Mouse (Mus musculus) limb, embryonic 13.5 days (tissue): ENCODE results near the gene Tmtc2. TPM values are rescaled to one million over a fixed set of nuclear protein-coding genes. Genes with fewer than 3 reads are reported as not detected.

Experiments
- ATAC-seq: fragments of 200-750 bp; cut with Nextera tagmentation; 2 replicates; pipeline ENCODE4 v1.8.0; 2017; ENCODE audit warnings: low read depth, moderate number of reproducible peaks, moderate TSS enrichment; ENCODE audit not compliant: low FRiP score
- H3K27ac ChIP-seq: fragments of 300-500 bp; sonication (generic); 2 replicates; pipeline ENCODE4 v1.5.1; 2015; ENCODE audit warnings: inconsistent platforms, mild to moderate bottlenecking, moderate library complexity
- H3K27me3 ChIP-seq: fragments of 300-500 bp; sonication (generic); 2 replicates; pipeline ENCODE4 v1.6.1; 2015; ENCODE audit warnings: mild to moderate bottlenecking, inconsistent platforms
- H3K36me3 ChIP-seq: fragments of 300-500 bp; sonication (generic); 2 replicates; pipeline ENCODE4 v1.6.1; 2015; ENCODE audit warnings: inconsistent platforms, mild to moderate bottlenecking, moderate library complexity
- H3K4me1 ChIP-seq: fragments of 300-500 bp; sonication (generic); 2 replicates; pipeline ENCODE4 v1.6.1; 2015; ENCODE audit warnings: inconsistent platforms
- H3K4me2 ChIP-seq: fragments of 300-500 bp; sonication (generic); replicated peaks from 2 replicates; pipeline ENCODE4 v1.6.1; 2015; ENCODE audit warnings: inconsistent platforms, mild to moderate bottlenecking, moderate library complexity
- H3K4me3 ChIP-seq: fragments of 300-500 bp; sonication (generic); 2 replicates; pipeline ENCODE4 v1.5.1; 2015; ENCODE audit warnings: moderate library complexity, mild to moderate bottlenecking, inconsistent platforms
- H3K9ac ChIP-seq: fragments of 300-500 bp; sonication (generic); 2 replicates; pipeline ENCODE4 v1.6.1; 2015; ENCODE audit warnings: mild to moderate bottlenecking, inconsistent platforms
- H3K9me3 ChIP-seq: fragments of 300-500 bp; sonication (generic); 2 replicates; pipeline ENCODE4 v1.6.1; 2016; ENCODE audit warnings: inconsistent platforms
- WGBS: fragments of 180-500 bp; shearing (Covaris S2); methylation state at CpG from one replicate; pipeline ENCODE4 v1.1.7; 2015; 5-methylcytosine and 5-hydroxymethylcytosine counted together
- polyA plus RNA-seq: library from polyadenylated mRNA; unstranded; fragments of >200 nt; fragmentation: Nextera tagmentation; extraction: Ambion mirVana; gene quantifications from 2 replicates; pipeline ENCODE4 v1.2.1, GENCODE M21; 2015

Tmtc2 gene
- polyA plus RNA-seq, 1 experiment from 2014 or later = 23.3 TPM

GRCm38 (mm10) chr10:105399316-105399715 is 174.9 kb downstream of the Tmtc2 start:
- H3K9ac ChIP-seq = no peak overlapping the region
- H3K27me3 ChIP-seq = no peaks in the 10 kb centered on the region
- no peak for ATAC-seq
- H3K4me3 ChIP-seq = no peak overlapping the region
- no peak overlapping the region for H3K4me2 ChIP-seq
- H3K36me3 ChIP-seq = no peaks in the 10 kb centered on the region
- no peaks in the 10 kb centered on the region for H3K4me1 ChIP-seq
- no peak overlapping the region for H3K27ac ChIP-seq
- 58% methylated on average over 5 of the region's 5 CpGs for WGBS
- H3K9me3 ChIP-seq = no peaks in the 10 kb centered on the region

GRCm38 (mm10) chr10:105384065-105384464 is 190.2 kb downstream of the Tmtc2 start:
- WGBS = 37% methylated on average over 4 of the region's 4 CpGs
- Histone ChIP-seq H3K4me1 (peaks cover 19% of the 10 kb centered on the region; the same call in 1 of the 2 replicates), H3K9ac (no peak overlapping the region), H3K9me3 (no peaks in the 10 kb centered on the region), H3K4me3 (no peak overlapping the region), H3K36me3 (no peaks in the 10 kb centered on the region), H3K27ac (no peak overlapping the region), H3K4me2 (no peak overlapping the region), H3K27me3 (no peaks in the 10 kb centered on the region)
- ATAC-seq = 0 out of 2 replicates have a peak, but pooled peaks have one; percentile 40

- no peak for ATAC-seq
- no peak overlapping the region for H3K4me2 ChIP-seq
- H3K36me3 ChIP-seq = no peaks in the 10 kb centered on the region
- no peaks in the 10 kb centered on the region for H3K9me3 ChIP-seq
- no peak overlapping the region for H3K27ac ChIP-seq
- no peaks in the 10 kb centered on the region for H3K27me3 ChIP-seq
- 84% methylated on average over 1 of the region's 1 CpGs for WGBS
- H3K4me1 ChIP-seq = peaks cover 19% of the 10 kb centered on the region; the same call in 1 of the 2 replicates
- H3K9ac ChIP-seq = no peak overlapping the region
- H3K4me3 ChIP-seq = no peak overlapping the region
Measured at GRCm38 (mm10) chr10:105381705-105382104, 192.5 kb downstream of the Tmtc2 start.

- WGBS = 32% methylated on average over 5 of the region's 5 CpGs
Measured at GRCm38 (mm10) chr10:105381202-105381601, 193.0 kb downstream of the Tmtc2 start.

GRCm38 (mm10) chr10:105380584-105380983 is 193.7 kb downstream of the Tmtc2 start:
- no peak overlapping the region for H3K4me3 ChIP-seq
- WGBS = 36% methylated on average over 7 of the region's 7 CpGs
- ATAC-seq = no peak
- peaks cover 19% of the 10 kb centered on the region; the same call in 1 of the 2 replicates for H3K4me1 ChIP-seq
- H3K9me3 ChIP-seq = no peaks in the 10 kb centered on the region
- H3K27me3 ChIP-seq = no peaks in the 10 kb centered on the region
- no peak overlapping the region for H3K27ac ChIP-seq
- no peaks in the 10 kb centered on the region for H3K36me3 ChIP-seq
- no peak overlapping the region for H3K9ac ChIP-seq
- no peak overlapping the region for H3K4me2 ChIP-seq

More at GRCm38 (mm10) chr10:105381202-105381601, 193.0 kb downstream of the Tmtc2 start:
- H3K4me1 ChIP-seq = peaks cover 19% of the 10 kb centered on the region; the same call in 1 of the 2 replicates
- H3K27ac ChIP-seq = no peak overlapping the region
- no peak overlapping the region for H3K9ac ChIP-seq
- H3K4me2 ChIP-seq = no peak overlapping the region
- no peaks in the 10 kb centered on the region for H3K36me3 ChIP-seq
- H3K9me3 ChIP-seq = no peaks in the 10 kb centered on the region
- H3K27me3 ChIP-seq = no peaks in the 10 kb centered on the region
- no peak overlapping the region for H3K4me3 ChIP-seq
- ATAC-seq = no peak

GRCm38 (mm10) chr10:105377711-105378110 is 196.5 kb downstream of the Tmtc2 start:
- no peak for ATAC-seq
- Histone ChIP-seq H3K4me2 (no peak overlapping the region), H3K36me3 (peaks cover 3% of the 10 kb centered on the region; the same call in 1 of the 2 replicates), H3K4me1 (0 out of 2 replicates have a peak, but pooled peaks cover 7% of the 10 kb centered on the region), H3K4me3 (no peak overlapping the region), H3K27ac (no peak overlapping the region), H3K27me3 (no peaks in the 10 kb centered on the region), H3K9ac (no peak overlapping the region), H3K9me3 (no peaks in the 10 kb centered on the region; the same call in 1 of the 2 replicates)
- 95% methylated on average over 2 of the region's 2 CpGs for WGBS

- Histone ChIP-seq H3K36me3 (peaks cover 14% of the 10 kb centered on the region), H3K27me3 (no peaks in the 10 kb centered on the region), H3K27ac (no peak overlapping the region), H3K4me3 (no peak overlapping the region), H3K9ac (no peak overlapping the region), H3K4me2 (no peak overlapping the region), H3K9me3 (no peaks in the 10 kb centered on the region; the same call in 1 of the 2 replicates), H3K4me1 (no peaks in the 10 kb centered on the region)
- ATAC-seq = no peak
- WGBS = 97% methylated on average over 8 of the region's 8 CpGs
Measured at GRCm38 (mm10) chr10:105373265-105373664, 201.0 kb downstream of the Tmtc2 start.

- Histone ChIP-seq H3K27me3 (no peaks in the 10 kb centered on the region), H3K9me3 (no peaks in the 10 kb centered on the region; the same call in 1 of the 2 replicates), H3K4me3 (no peak overlapping the region), H3K27ac (no peak overlapping the region), H3K36me3 (peaks cover 22% of the 10 kb centered on the region), H3K4me2 (no peak overlapping the region), H3K4me1 (0 out of 2 replicates have a peak, but pooled peaks cover 3% of the 10 kb centered on the region), H3K9ac (no peak overlapping the region)
- 91% methylated on average over 8 of the region's 8 CpGs for WGBS
- ATAC-seq = no peak
Measured at GRCm38 (mm10) chr10:105368242-105368641, 206.0 kb downstream of the Tmtc2 start.

GRCm38 (mm10) chr10:105364480-105364879 is 209.8 kb downstream of the Tmtc2 start:
- Histone ChIP-seq H3K36me3 (peaks cover 9% of the 10 kb centered on the region; the same call in 1 of the 2 replicates), H3K9ac (no peak overlapping the region), H3K4me3 (no peak overlapping the region), H3K4me2 (no peak overlapping the region), H3K27me3 (no peaks in the 10 kb centered on the region), H3K4me1 (0 out of 2 replicates have a peak, but pooled peaks cover 3% of the 10 kb centered on the region), H3K27ac (no peak overlapping the region), H3K9me3 (no peaks in the 10 kb centered on the region)
- 61% methylated on average over 3 of the region's 3 CpGs for WGBS
- ATAC-seq = no peak

GRCm38 (mm10) chr10:105350301-105350700 is 223.9 kb downstream of the Tmtc2 start:
- H3K27ac ChIP-seq = no peak overlapping the region
- no peak overlapping the region for H3K9ac ChIP-seq
- no peak overlapping the region for H3K4me2 ChIP-seq
- WGBS = 85% methylated on average over 2 of the region's 2 CpGs
- 0 out of 2 replicates have a peak, but pooled peaks cover 4% of the 10 kb centered on the region for H3K36me3 ChIP-seq
- no peaks in the 10 kb centered on the region for H3K9me3 ChIP-seq
- ATAC-seq = no peak
- H3K4me1 ChIP-seq = no peaks in the 10 kb centered on the region
- H3K27me3 ChIP-seq = no peaks in the 10 kb centered on the region
- no peak overlapping the region for H3K4me3 ChIP-seq

- WGBS = 89% methylated on average over 3 of the region's 3 CpGs
- no peak for ATAC-seq
- Histone ChIP-seq H3K9me3 (no peaks in the 10 kb centered on the region), H3K4me2 (no peak overlapping the region), H3K9ac (no peak overlapping the region), H3K4me3 (no peak overlapping the region), H3K4me1 (no peaks in the 10 kb centered on the region), H3K27ac (no peak overlapping the region), H3K36me3 (0 out of 2 replicates have a peak, but pooled peaks cover 4% of the 10 kb centered on the region), H3K27me3 (no peaks in the 10 kb centered on the region)
Measured at GRCm38 (mm10) chr10:105345920-105346319, 228.3 kb downstream of the Tmtc2 start.

- Histone ChIP-seq H3K4me2 (no peak overlapping the region), H3K9ac (no peak overlapping the region), H3K27ac (no peak overlapping the region), H3K36me3 (no peaks in the 10 kb centered on the region), H3K4me1 (peaks cover 8% of the 10 kb centered on the region), H3K9me3 (no peaks in the 10 kb centered on the region), H3K27me3 (no peaks in the 10 kb centered on the region), H3K4me3 (no peak overlapping the region)
- no peak for ATAC-seq
- 85% methylated on average over 2 of the region's 2 CpGs for WGBS
Measured at GRCm38 (mm10) chr10:105332856-105333255, 241.4 kb downstream of the Tmtc2 start.

- H3K4me3 ChIP-seq = no peak overlapping the region
- ATAC-seq = peak; percentile 77; the same call in 1 of the 2 replicates
- no peak overlapping the region for H3K9ac ChIP-seq
Measured at GRCm38 (mm10) chr10:105330327-105330726, 243.9 kb downstream of the Tmtc2 start.

More at GRCm38 (mm10) chr10:105330327-105330726, 243.9 kb downstream of the Tmtc2 start:
- Histone ChIP-seq H3K4me1 (peaks cover 8% of the 10 kb centered on the region), H3K4me2 (no peak overlapping the region), H3K27me3 (no peaks in the 10 kb centered on the region), H3K36me3 (no peaks in the 10 kb centered on the region), H3K9me3 (no peaks in the 10 kb centered on the region), H3K27ac (no peak overlapping the region)
- 22% methylated on average over 5 of the region's 5 CpGs for WGBS
